ENCODE assay signal across 8 mouse cellular contexts in the genomic region with DNA sequence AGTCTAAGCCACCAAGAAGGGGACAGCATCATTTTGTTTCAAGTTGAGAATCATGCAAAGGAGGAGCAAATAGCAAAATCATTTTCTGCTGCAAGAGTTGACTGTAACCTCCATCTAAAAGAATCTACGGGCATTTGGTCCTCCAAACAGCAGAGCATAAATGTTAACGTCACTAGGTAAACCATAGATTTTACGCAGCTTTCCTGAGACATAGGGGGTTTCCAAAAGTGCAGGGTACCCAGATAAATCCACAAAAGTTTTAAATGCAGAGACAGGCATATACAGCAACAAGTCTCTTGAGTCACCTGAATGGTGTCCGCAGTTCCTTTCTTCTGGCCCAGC. TPM values are rescaled to one million over a fixed set of nuclear protein-coding genes. Genes with fewer than 3 reads are reported as not detected.
DNase-seq lines count a peak whose midpoint lies in the region; ATAC-seq and TF ChIP-seq lines count a peak whose summit lies in the region.

No protein-coding gene starts in this region.

- H3K27me3 ChIP-seq in limb, embryonic 12.5 days, result no peaks in the 10 kb centered on the region
- H3K27me3 ChIP-seq in neural tube, embryonic 15.5 days (replicated peaks), result no peaks in the 10 kb centered on the region

- H3K9me3 ChIP-seq in limb, embryonic 12.5 days, result no peaks in the 10 kb centered on the region
- no peaks in the 10 kb centered on the region for H3K9me3 ChIP-seq in neural tube, embryonic 15.5 days (replicated peaks)

- no peak for TF ChIP-seq POLR2A in lung, adult 2 months (IDR thresholded peaks at IDR 0.05; ENCODE audit: borderline replicate concordance, extremely low read depth, low read depth, low read length)
- no peak for TF ChIP-seq POLR2A in embryonic fibroblast, embryonic 13.5 days (IDR thresholded peaks at IDR 0.05; ENCODE audit: low read depth, low read length)

- intact Hi-C loops in left cerebral cortex, postnatal 25 days (cut with DNase I), result loop anchor here (1.0 to 5.0 kb wide), 2 partner anchors 64 to 131 kb away; no protein-coding TSS in a partner anchor

- WGBS in lung, adult 2 months, result 7% methylated on average over 4 of the region's 4 CpGs
- WGBS in limb, embryonic 12.5 days, result 20% methylated on average over 4 of the region's 4 CpGs
- WGBS in neural tube, embryonic 15.5 days, result 15% methylated on average over 4 of the region's 4 CpGs

- DNase-seq in lung, adult 2 months, result no peak
- DNase-seq in lung, postnatal 25 days (ENCODE audit: low spot score), result no peak
- no peak for DNase-seq in B cell, adult 2 months
- DNase-seq in left cerebral cortex, postnatal 25 days (ENCODE audit: low spot score in 2 of 2), result no peak
- DNase-seq in adrenal gland, adult 8-10 months, result no peak

- peaks cover 3% of the 10 kb centered on the region; the same call in 1 of the 2 replicates for H3K4me1 ChIP-seq in lung, adult 2 months (ENCODE audit: control insufficient read depth, insufficient read depth, low read length)
- peaks cover 5% of the 10 kb centered on the region for H3K4me1 ChIP-seq in embryonic fibroblast, embryonic 13.5 days (ENCODE audit: control insufficient read depth, insufficient read depth, low read length)
- H3K4me1 ChIP-seq in limb, embryonic 12.5 days (replicated peaks), result no peaks in the 10 kb centered on the region; the same call in 1 of the 2 replicates
- H3K4me1 ChIP-seq in neural tube, embryonic 15.5 days, result 0 out of 2 replicates have a peak, but pooled peaks cover 9% of the 10 kb centered on the region

- ATAC-seq in limb, embryonic 12.5 days (ENCODE audit: insufficient number of reproducible peaks, insufficient read depth, low FRiP score, low TSS enrichment, low read depth), result no peak
- no peak for ATAC-seq in neural tube, embryonic 15.5 days (ENCODE audit: low FRiP score)

- peak overlapping the region; percentile 84 for H3K4me3 ChIP-seq in lung, adult 2 months (replicated peaks; ENCODE audit: extremely low read depth, low read depth, low read length)
- peak overlapping the region; percentile 92 for H3K4me3 ChIP-seq in embryonic fibroblast, embryonic 13.5 days (ENCODE audit: insufficient read depth, low read length)
- H3K4me3 ChIP-seq in limb, embryonic 12.5 days (replicated peaks), result peak overlapping the region; percentile 54
- H3K4me3 ChIP-seq in neural tube, embryonic 15.5 days (replicated peaks), result peak overlapping the region; percentile 75

- H3K27ac ChIP-seq in embryonic fibroblast, embryonic 13.5 days (ENCODE audit: insufficient read depth, low read length), result no peak overlapping the region
- peak overlapping the region; percentile 94 for H3K27ac ChIP-seq in limb, embryonic 12.5 days
- H3K27ac ChIP-seq in neural tube, embryonic 15.5 days (replicated peaks), result peak overlapping the region; percentile 93

- peak overlapping the region; percentile 61 for H3K9ac ChIP-seq in limb, embryonic 12.5 days (replicated peaks)
- peak overlapping the region; percentile 70 for H3K9ac ChIP-seq in neural tube, embryonic 15.5 days (replicated peaks)

- TF ChIP-seq CTCF in lung, adult 2 months (IDR thresholded peaks at IDR 0.05; ENCODE audit: insufficient read depth, low read length), result no peak
- TF ChIP-seq CTCF in embryonic fibroblast, embryonic 13.5 days (IDR thresholded peaks at IDR 0.05; ENCODE audit: borderline replicate concordance, insufficient read depth, low read length), result no peak

- H3K36me3 ChIP-seq in limb, embryonic 12.5 days, result no peaks in the 10 kb centered on the region
- H3K36me3 ChIP-seq in neural tube, embryonic 15.5 days, result no peaks in the 10 kb centered on the region

- H3K4me2 ChIP-seq in limb, embryonic 12.5 days, result peak overlapping the region; percentile 55
- H3K4me2 ChIP-seq in neural tube, embryonic 15.5 days, result peak overlapping the region; percentile 60

RNA-seq across cellular contexts. Expression of a gene that starts 56.1 kb away (rescaled TPM):
- 5.9 and 11.4 TPM in 2 replicates for polyA plus RNA-seq in lung, adult 2 months (2012; rRNA removed)
- polyA plus RNA-seq in embryonic fibroblast, embryonic 13.5 days (2011; ENCODE audit: insufficient read length, low read depth, missing spikeins), result 27.3 and 29.2 TPM in 2 replicates
- 15.8 and 17.0 TPM in 2 replicates for polyA plus RNA-seq in limb, embryonic 12.5 days (2016; fragmentation: Nextera tagmentation; extraction: Ambion mirVana)
- 24.8 and 27.6 TPM in 2 replicates for polyA plus RNA-seq in neural tube, embryonic 15.5 days (2015; fragmentation: Nextera tagmentation; extraction: Ambion mirVana)
- total RNA-seq in left cerebral cortex, postnatal 25 days (2021), result 10 to 100 TPM; 96.8 to 99.0 TPM
- 10 to 100 TPM; 25.5 to 71.3 (median 53.2) TPM for total RNA-seq in adrenal gland, adult 8-10 months (2022)

RNA-seq across cellular contexts. Expression of a gene that starts 57.5 kb away (rescaled TPM):
- polyA plus RNA-seq in lung, adult 2 months (2012; rRNA removed), result 1.9 and 3.6 TPM in 2 replicates
- polyA plus RNA-seq in embryonic fibroblast, embryonic 13.5 days (2011; ENCODE audit: insufficient read length, low read depth, missing spikeins), result 5.7 and 8.1 TPM in 2 replicates
- polyA plus RNA-seq in limb, embryonic 12.5 days (2016; fragmentation: Nextera tagmentation; extraction: Ambion mirVana), result 7.0 and 7.9 TPM in 2 replicates
- 16.8 and 21.0 TPM in 2 replicates for polyA plus RNA-seq in neural tube, embryonic 15.5 days (2015; fragmentation: Nextera tagmentation; extraction: Ambion mirVana)
- total RNA-seq in left cerebral cortex, postnatal 25 days (2021), result 10 to 100 TPM; 46.3 to 50.6 TPM
- total RNA-seq in adrenal gland, adult 8-10 months (2022), result 10 to 100 TPM in 1 of 4 experiments, 1 to 10 TPM in 3; 6.8 to 29.7 (median 8.4) TPM
